In genomic region chr12:82408486-82408885, GRCm38 (mm10) we compare ENCODE assay signal across 9 mouse cellular contexts.
DNase-seq lines count a peak whose midpoint lies in the region; ATAC-seq and TF ChIP-seq lines count a peak whose summit lies in the region.
"Had no signal": no experiment of that assay in that cellular context is flagged by ENCODE, and none has a peak within 500 bp of the region (broad histone marks: within the 10 kb centered on the region; RNA-seq: fewer than 3 reads in every experiment).

No protein-coding gene starts in this region.

- DNase-seq in layer of hippocampus, postnatal 10 days (ENCODE audit: low spot score in 2 of 2): peak; percentile 54 to 68
- DNase-seq in layer of hippocampus, postnatal 25 days (ENCODE audit: extremely low spot score in 1 of 2, low spot score in 1 of 2): no peak
- DNase-seq in brain, embryonic 14.5 days (ENCODE audit: low read depth): peak; percentile 83
- DNase-seq in gastrocnemius, adult 2 months: peak; percentile 94
- peak; percentile 91 to 92 for DNase-seq in kidney, postnatal 36 days

- H3K9ac ChIP-seq in intestine, postnatal 0 days (ENCODE audit: low read depth, low read length): no peak overlapping the region
- H3K9ac ChIP-seq: midbrain, embryonic 12.5 days had no signal

- H3K27me3 ChIP-seq in intestine, postnatal 0 days (replicated peaks; ENCODE audit: control insufficient read depth, insufficient read depth, low read length): no peaks in the 10 kb centered on the region
- H3K27me3 ChIP-seq: midbrain, embryonic 12.5 days had no signal

- H3K27ac ChIP-seq in gastrocnemius, adult 2 months: peak overlapping the region; percentile 41; the same call in 1 of the 2 replicates
- H3K27ac ChIP-seq in intestine, postnatal 0 days (ENCODE audit: low read depth, low read length): no peak overlapping the region
- H3K27ac ChIP-seq: midbrain, embryonic 12.5 days had no signal

- 0 out of 2 replicates have a peak, but pooled peaks cover 4% of the 10 kb centered on the region for H3K4me1 ChIP-seq in intestine, postnatal 0 days (replicated peaks; ENCODE audit: control insufficient read depth, insufficient read depth, low read length)

- ATAC-seq in inflammation-experienced regulatory T-cells, adult 6 months: no peak
- no peak for ATAC-seq in erythroblast, adult 5-6 weeks (replicated peaks; ENCODE audit: low FRiP score, poor library complexity, severe bottlenecking)
- no peak for ATAC-seq in intestine, postnatal 0 days

- H3K36me3 ChIP-seq in intestine, postnatal 0 days (ENCODE audit: control insufficient read depth, insufficient read depth): peaks cover 29% of the 10 kb centered on the region

- H3K4me2 ChIP-seq in intestine, postnatal 0 days (replicated peaks; ENCODE audit: low read depth): no peak overlapping the region
- H3K4me2 ChIP-seq: midbrain, embryonic 12.5 days had no signal

- 0 out of 2 replicates have a peak overlapping the region, but pooled peaks have one; percentile 15 for H3K4me3 ChIP-seq in gastrocnemius, adult 2 months
- H3K4me3 ChIP-seq in intestine, postnatal 0 days (ENCODE audit: low read depth, low read length): no peak overlapping the region
- H3K4me3 ChIP-seq: midbrain, embryonic 12.5 days had no signal

- no peak for TF ChIP-seq CTCF in brain, embryonic 14.5 days (IDR thresholded peaks at IDR 0.05; ENCODE audit: borderline replicate concordance, extremely low read depth, insufficient read depth, insufficient read length)
- TF ChIP-seq CTCF in gastrocnemius, adult 2 months (IDR thresholded peaks at IDR 0.05): no peak
- no peak for TF ChIP-seq CTCF in intestine, postnatal 0 days (IDR thresholded peaks at IDR 0.05; ENCODE audit: low read depth)

- H3K9me3 ChIP-seq in intestine, postnatal 0 days (ENCODE audit: control insufficient read depth): no peaks in the 10 kb centered on the region
- H3K9me3 ChIP-seq: midbrain, embryonic 12.5 days had no signal

- intact Hi-C loops in gastrocnemius, adult 2 months (cut with DNase I): no loop called here

- WGBS in intestine, postnatal 0 days: 77% methylated on average over 6 of the region's 6 CpGs

- TF ChIP-seq POLR2A in brain, embryonic 14.5 days (IDR thresholded peaks at IDR 0.05; ENCODE audit: borderline replicate concordance, extremely low read depth, insufficient read depth, insufficient read length, poor library complexity, severe bottlenecking): no peak

Comparison
In these comparisons a context has a peak if more than half of its experiments do, and no peak if none do; other contexts are left out.
1. DNase-seq: peak in layer of hippocampus, postnatal 10 days (2 of 2), brain, embryonic 14.5 days (single experiment), gastrocnemius, adult 2 months (single experiment) and kidney, postnatal 36 days (2 of 2); none in layer of hippocampus, postnatal 25 days (0 of 2).